Mouse (Mus musculus) retina, embryonic 14.5 days (tissue): Measurements from ENCODE around the gene Zdhhc16.
"Not testable (repeated sequence)": the region's sequence is repeated elsewhere in the genome, so short reads cannot be mapped to it uniquely, and the experiment has no call there.

Experiments
- DNase-seq: peaks from one replicate; pipeline ENCODE4 v3.0.0-alpha.2; 2015; ENCODE audit warnings: low spot score

The Zdhhc16 gene

GRCm38 (mm10) chr19:41913774-41914591, 19.3 kb upstream of the Zdhhc16 start:
- no peak for DNase-seq

GRCm38 (mm10) chr19:41914592-41914882, 18.7 kb upstream of the Zdhhc16 start:
- DNase-seq: not testable (repeated sequence)

- no peak for DNase-seq
Observed at GRCm38 (mm10) chr19:41915294-41915693, 18.0 kb upstream of the Zdhhc16 start.

GRCm38 (mm10) chr19:41916853-41917252, 16.4 kb upstream of the Zdhhc16 start:
- DNase-seq: no peak

- no peak for DNase-seq
Observed at GRCm38 (mm10) chr19:41919471-41919870, 13.8 kb upstream of the Zdhhc16 start.

GRCm38 (mm10) chr19:41920412-41921067, 12.7 kb upstream of the Zdhhc16 start:
- no peak for DNase-seq

GRCm38 (mm10) chr19:41932686-41933085, 594 bp upstream of the Zdhhc16 start:
- peak; percentile 10 for DNase-seq

GRCm38 (mm10) chr19:41934124-41934523, 844 bp downstream of the Zdhhc16 start:
- DNase-seq: peak; percentile 39

- DNase-seq: no peak
Observed at GRCm38 (mm10) chr19:41935921-41936320, 2.6 kb downstream of the Zdhhc16 start.

GRCm38 (mm10) chr19:41938539-41938938, 5.3 kb downstream of the Zdhhc16 start:
- DNase-seq: no peak

GRCm38 (mm10) chr19:41943841-41944240, 10.6 kb downstream of the Zdhhc16 start:
- no peak for DNase-seq

GRCm38 (mm10) chr19:41952287-41952686, 19.0 kb downstream of the Zdhhc16 start:
- peak; percentile 51 for DNase-seq

GRCm38 (mm10) chr19:41953574-41953973, 20.3 kb downstream of the Zdhhc16 start:
- DNase-seq: no peak

- DNase-seq: no peak
Observed at GRCm38 (mm10) chr19:41969618-41970017, 36.3 kb downstream of the Zdhhc16 start.

- no peak for DNase-seq
Observed at GRCm38 (mm10) chr19:41973891-41974794, 40.9 kb downstream of the Zdhhc16 start.

GRCm38 (mm10) chr19:41980422-41980818, 47.1 kb downstream of the Zdhhc16 start:
- DNase-seq: peak; percentile 56

GRCm38 (mm10) chr19:41980819-41981594, 47.7 kb downstream of the Zdhhc16 start, which contains the start of gene Mms19:
TSS of gene Mms19 (minus strand) at chr19:41981157.
- DNase-seq: peak; percentile 100

GRCm38 (mm10) chr19:41981595-41981927, 48.3 kb downstream of the Zdhhc16 start, which contains the start of gene Ubtd1:
TSS of gene Ubtd1 (plus strand) at chr19:41981763.
- no peak for DNase-seq

GRCm38 (mm10) chr19:41981931-41982790, 48.9 kb downstream of the Zdhhc16 start:
- DNase-seq: peak; percentile 43

GRCm38 (mm10) chr19:41982791-41983150, 49.5 kb downstream of the Zdhhc16 start:
- no peak for DNase-seq

GRCm38 (mm10) chr19:41985994-41986393, 52.7 kb downstream of the Zdhhc16 start:
- DNase-seq: no peak
